Mouse (Mus musculus) left cerebral cortex, adult 2 months (tissue): ENCODE data around the gene Prep. TPM values are rescaled to one million over a fixed set of nuclear protein-coding genes. Genes with fewer than 3 reads are reported as not detected.
A peak's percentile ranks its signal among the peaks of the same experiment; 100 is the strongest.

ENCODE experiments used
- DNase-seq, 2 experiments: peaks; one replicate each; pipeline ENCODE4 v3.0.0; 2021 to 2022; ENCODE audit warnings: low spot score in 2 of 2, mixed read lengths in 1 of 2; ENCODE audit errors: extremely low spot score in 1 of 2
- H3K27ac ChIP-seq: fragments of 200-600 bp; 2 replicates; pipeline ENCODE4 v1.8.1; 2022
- H3K4me3 ChIP-seq: fragments of 200-600 bp; 2 replicates; pipeline ENCODE4 v1.8.1; 2022
- CTCF ChIP-seq: fragments of 200-600 bp; IDR thresholded peaks from 2 replicates; pipeline ENCODE4 v1.8.1; 2022; ENCODE audit warnings: antibody characterized with exemption, mild to moderate bottlenecking, moderate library complexity
- intact Hi-C: fragments of 180-260 bp; cut with DNase I; formaldehyde crosslinking; loops from one replicate; pipeline ENCODE4 v1.15.1; 2025
- total RNA-seq, 2 experiments: library from RNA; stranded (reverse); gene quantifications; 2 replicates each; pipeline ENCODE4 v1.2.3; 2021

Gene Prep
- total RNA-seq, 2 experiments from 2014 or later, result 7.9 to 8.3 TPM

GRCm38 (mm10) chr10:45104098-45104497 is 37.1 kb downstream of the Prep start:
- Histone ChIP-seq H3K4me3 (no peak overlapping the region), H3K27ac (no peak overlapping the region)
- DNase-seq, result no peak
- intact Hi-C loops, result no loop called here
- no peak for TF ChIP-seq CTCF

GRCm38 (mm10) chr10:45104535-45105079 is 37.6 kb downstream of the Prep start:
- H3K27ac ChIP-seq, result no peak overlapping the region
- no peak overlapping the region for H3K4me3 ChIP-seq
- intact Hi-C loops, result no loop called here
- TF ChIP-seq CTCF, result no peak
- no peak for DNase-seq

- Histone ChIP-seq H3K27ac (no peak overlapping the region), H3K4me3 (no peak overlapping the region)
- DNase-seq, result no peak
- TF ChIP-seq CTCF, result no peak
- intact Hi-C loops, result no loop called here
These were observed 39.5 kb downstream of the Prep start for GRCm38 (mm10) chr10:45106541-45106940.

GRCm38 (mm10) chr10:45107313-45107712 is 40.3 kb downstream of the Prep start:
- H3K27ac ChIP-seq, result no peak overlapping the region
- TF ChIP-seq CTCF, result no peak
- intact Hi-C loops, result no loop called here
- H3K4me3 ChIP-seq, result no peak overlapping the region
- no peak for DNase-seq

- H3K27ac ChIP-seq, result no peak overlapping the region
- intact Hi-C loops, result no loop called here
- DNase-seq, result no peak
- no peak overlapping the region for H3K4me3 ChIP-seq
- no peak for TF ChIP-seq CTCF
These were observed 42.0 kb downstream of the Prep start for GRCm38 (mm10) chr10:45109041-45109440.

GRCm38 (mm10) chr10:45109974-45110373 is 43.0 kb downstream of the Prep start:
- intact Hi-C loops, result no loop called here
- H3K27ac ChIP-seq, result no peak overlapping the region
- no peak for TF ChIP-seq CTCF
- DNase-seq, result no peak
- H3K4me3 ChIP-seq, result no peak overlapping the region

GRCm38 (mm10) chr10:45112927-45113326 is 45.9 kb downstream of the Prep start:
- no peak overlapping the region for H3K4me3 ChIP-seq
- TF ChIP-seq CTCF, result no peak
- DNase-seq, result no peak
- no peak overlapping the region for H3K27ac ChIP-seq
- intact Hi-C loops, result no loop called here

- no peak overlapping the region for H3K27ac ChIP-seq
- H3K4me3 ChIP-seq, result no peak overlapping the region
- no peak for DNase-seq
- TF ChIP-seq CTCF, result peak; percentile 52
- intact Hi-C loops, result no loop called here
These were observed 47.5 kb downstream of the Prep start for GRCm38 (mm10) chr10:45114462-45114861.

GRCm38 (mm10) chr10:45116832-45117231 is 49.8 kb downstream of the Prep start:
- no peak for DNase-seq
- intact Hi-C loops, result no loop called here
- no peak overlapping the region for H3K4me3 ChIP-seq
- TF ChIP-seq CTCF, result no peak
- no peak overlapping the region for H3K27ac ChIP-seq

GRCm38 (mm10) chr10:45118389-45118788 is 51.4 kb downstream of the Prep start:
- no peak for DNase-seq
- intact Hi-C loops, result no loop called here
- Histone ChIP-seq H3K4me3 (no peak overlapping the region), H3K27ac (no peak overlapping the region)
- TF ChIP-seq CTCF, result no peak

- H3K4me3 ChIP-seq, result no peak overlapping the region
- intact Hi-C loops, result no loop called here
- no peak overlapping the region for H3K27ac ChIP-seq
- no peak for TF ChIP-seq CTCF
- DNase-seq, result no peak
These were observed 54.6 kb downstream of the Prep start for GRCm38 (mm10) chr10:45121637-45122036.

GRCm38 (mm10) chr10:45122476-45122875 is 55.5 kb downstream of the Prep start:
- TF ChIP-seq CTCF, result no peak
- Histone ChIP-seq H3K4me3 (no peak overlapping the region), H3K27ac (no peak overlapping the region)
- DNase-seq, result no peak
- intact Hi-C loops, result no loop called here

- no peak for DNase-seq
- intact Hi-C loops, result no loop called here
- Histone ChIP-seq H3K27ac (no peak overlapping the region), H3K4me3 (no peak overlapping the region)
- no peak for TF ChIP-seq CTCF
These were observed 56.0 kb downstream of the Prep start for GRCm38 (mm10) chr10:45123011-45123410.

- intact Hi-C loops, result no loop called here
- DNase-seq, result no peak
- no peak overlapping the region for H3K27ac ChIP-seq
- H3K4me3 ChIP-seq, result no peak overlapping the region
- TF ChIP-seq CTCF, result no peak
These were observed 62.1 kb downstream of the Prep start for GRCm38 (mm10) chr10:45129105-45129504.
